Mouse (Mus musculus) limb, embryonic 15.5 days (tissue): ENCODE results near the gene Arhgap10. TPM values are rescaled to one million over a fixed set of nuclear protein-coding genes. Genes with fewer than 3 reads are reported as not detected.

Experiments used
- ATAC-seq: fragments of 200-750 bp; cut with Nextera tagmentation; 2 replicates; pipeline ENCODE4 v1.8.0; 2017; ENCODE audit warnings: low read depth, moderate TSS enrichment; ENCODE audit not compliant: insufficient number of reproducible peaks, low FRiP score, low TSS enrichment
- H3K27ac ChIP-seq: fragments of 300-500 bp; sonication (generic); 2 replicates; pipeline ENCODE4 v1.5.1; 2015; ENCODE audit warnings: moderate library complexity, mild to moderate bottlenecking, inconsistent platforms
- H3K27me3 ChIP-seq: fragments of 300-500 bp; sonication (generic); 2 replicates; pipeline ENCODE4 v1.6.1; 2015; ENCODE audit warnings: inconsistent platforms
- H3K36me3 ChIP-seq: fragments of 300-500 bp; sonication (generic); 2 replicates; pipeline ENCODE4 v1.6.1; 2015; ENCODE audit warnings: inconsistent platforms
- H3K4me1 ChIP-seq: fragments of 300-500 bp; sonication (generic); 2 replicates; pipeline ENCODE4 v1.6.1; 2015; ENCODE audit warnings: inconsistent platforms
- H3K4me2 ChIP-seq: fragments of 300-500 bp; sonication (generic); 2 replicates; pipeline ENCODE4 v1.6.1; 2015; ENCODE audit warnings: mild to moderate bottlenecking, inconsistent platforms
- H3K4me3 ChIP-seq: fragments of 300-500 bp; sonication (generic); 2 replicates; pipeline ENCODE4 v1.5.1; 2015; ENCODE audit warnings: mild to moderate bottlenecking, inconsistent platforms
- H3K9ac ChIP-seq: fragments of 300-500 bp; sonication (generic); 2 replicates; pipeline ENCODE4 v1.6.1; 2015; ENCODE audit warnings: inconsistent platforms
- H3K9me3 ChIP-seq: fragments of 300-500 bp; sonication (generic); 2 replicates; pipeline ENCODE4 v1.6.1; 2016; ENCODE audit warnings: inconsistent platforms
- WGBS: fragments of 180-500 bp; shearing (Covaris S2); methylation state at CpG from one replicate; pipeline ENCODE4 v1.1.7; 2015; 5-methylcytosine and 5-hydroxymethylcytosine counted together
- polyA plus RNA-seq: library from polyadenylated mRNA; unstranded; fragments of >200 nt; fragmentation: Nextera tagmentation; extraction: Ambion mirVana; gene quantifications from 2 replicates; pipeline ENCODE4 v1.2.1, GENCODE M21; 2015

Gene Arhgap10
- polyA plus RNA-seq, 1 experiment from 2014 or later = 28.1 TPM

GRCm38 (mm10) chr8:77292120-77292519 is 225.6 kb downstream of the Arhgap10 start:
- H3K4me2 ChIP-seq = no peak overlapping the region
- no peak for ATAC-seq
- H3K9ac ChIP-seq = no peak overlapping the region
- no peak overlapping the region for H3K4me3 ChIP-seq
- no peak overlapping the region for H3K27ac ChIP-seq
- WGBS = 76% methylated on average over 4 of the region's 4 CpGs
- no peaks in the 10 kb centered on the region for H3K27me3 ChIP-seq
- peaks cover 8% of the 10 kb centered on the region for H3K36me3 ChIP-seq
- H3K9me3 ChIP-seq = no peaks in the 10 kb centered on the region; the same call in 1 of the 2 replicates
- 0 out of 2 replicates have a peak, but pooled peaks cover 3% of the 10 kb centered on the region for H3K4me1 ChIP-seq

- WGBS = 85% methylated on average over 12 of the region's 12 CpGs
- Histone ChIP-seq H3K4me3 (no peak overlapping the region), H3K27me3 (no peaks in the 10 kb centered on the region), H3K4me1 (0 out of 2 replicates have a peak, but pooled peaks cover 3% of the 10 kb centered on the region), H3K36me3 (no peaks in the 10 kb centered on the region), H3K4me2 (no peak overlapping the region), H3K9me3 (no peaks in the 10 kb centered on the region), H3K27ac (no peak overlapping the region), H3K9ac (no peak overlapping the region)
- ATAC-seq = no peak
These were observed 229.3 kb downstream of the Arhgap10 start for GRCm38 (mm10) chr8:77288492-77288891.

- no peak overlapping the region for H3K4me3 ChIP-seq
- H3K4me2 ChIP-seq = no peak overlapping the region
- no peaks in the 10 kb centered on the region for H3K27me3 ChIP-seq
- H3K9me3 ChIP-seq = no peaks in the 10 kb centered on the region
- H3K27ac ChIP-seq = no peak overlapping the region
- H3K9ac ChIP-seq = no peak overlapping the region
- H3K4me1 ChIP-seq = 0 out of 2 replicates have a peak, but pooled peaks cover 3% of the 10 kb centered on the region
- no peaks in the 10 kb centered on the region for H3K36me3 ChIP-seq
- WGBS = 43% methylated on average over 3 of the region's 3 CpGs
- ATAC-seq = no peak
These were observed 229.7 kb downstream of the Arhgap10 start for GRCm38 (mm10) chr8:77288065-77288464.

GRCm38 (mm10) chr8:77284473-77284872 is 233.3 kb downstream of the Arhgap10 start:
- no peak for ATAC-seq
- Histone ChIP-seq H3K36me3 (no peaks in the 10 kb centered on the region), H3K27me3 (no peaks in the 10 kb centered on the region), H3K9me3 (no peaks in the 10 kb centered on the region), H3K9ac (no peak overlapping the region), H3K4me1 (peaks cover 13% of the 10 kb centered on the region; the same call in 1 of the 2 replicates), H3K27ac (no peak overlapping the region), H3K4me3 (no peak overlapping the region), H3K4me2 (no peak overlapping the region)
- WGBS = 89% methylated on average over 3 of the region's 3 CpGs

- no peak overlapping the region for H3K27ac ChIP-seq
- H3K36me3 ChIP-seq = no peaks in the 10 kb centered on the region
- H3K4me1 ChIP-seq = peaks cover 10% of the 10 kb centered on the region; the same call in 1 of the 2 replicates
- no peak overlapping the region for H3K4me3 ChIP-seq
- no peak overlapping the region for H3K4me2 ChIP-seq
- ATAC-seq = no peak
- WGBS = 87% methylated on average over 7 of the region's 7 CpGs
- no peaks in the 10 kb centered on the region for H3K27me3 ChIP-seq
- H3K9me3 ChIP-seq = no peaks in the 10 kb centered on the region
- H3K9ac ChIP-seq = no peak overlapping the region
These were observed 235.0 kb downstream of the Arhgap10 start for GRCm38 (mm10) chr8:77282605-77283236.

GRCm38 (mm10) chr8:77279977-77280376 is 237.8 kb downstream of the Arhgap10 start:
- ATAC-seq = no peak
- Histone ChIP-seq H3K27ac (peak overlapping the region; percentile 11; the same call in 1 of the 2 replicates), H3K36me3 (no peaks in the 10 kb centered on the region; the same call in 1 of the 2 replicates), H3K4me2 (no peak overlapping the region), H3K4me1 (peaks cover 16% of the 10 kb centered on the region), H3K9me3 (no peaks in the 10 kb centered on the region), H3K27me3 (no peaks in the 10 kb centered on the region), H3K9ac (no peak overlapping the region), H3K4me3 (no peak overlapping the region)
- WGBS = 23% methylated on average over 3 of the region's 3 CpGs

GRCm38 (mm10) chr8:77278246-77278645 is 239.5 kb downstream of the Arhgap10 start:
- 91% methylated on average over 4 of the region's 4 CpGs for WGBS
- no peak overlapping the region for H3K27ac ChIP-seq
- H3K4me3 ChIP-seq = no peak overlapping the region
- H3K9ac ChIP-seq = no peak overlapping the region
- H3K9me3 ChIP-seq = no peaks in the 10 kb centered on the region
- H3K36me3 ChIP-seq = no peaks in the 10 kb centered on the region; the same call in 1 of the 2 replicates
- no peak for ATAC-seq
- no peaks in the 10 kb centered on the region for H3K27me3 ChIP-seq
- no peak overlapping the region for H3K4me2 ChIP-seq
- H3K4me1 ChIP-seq = peaks cover 16% of the 10 kb centered on the region

GRCm38 (mm10) chr8:77276827-77277226 is 240.9 kb downstream of the Arhgap10 start:
- WGBS = 72% methylated on average over 10 of the region's 10 CpGs
- H3K9ac ChIP-seq = no peak overlapping the region
- H3K4me1 ChIP-seq = peaks cover 15% of the 10 kb centered on the region
- no peaks in the 10 kb centered on the region for H3K9me3 ChIP-seq
- no peak overlapping the region for H3K4me3 ChIP-seq
- no peak overlapping the region for H3K27ac ChIP-seq
- no peaks in the 10 kb centered on the region for H3K27me3 ChIP-seq
- no peak overlapping the region for H3K4me2 ChIP-seq
- ATAC-seq = no peak
- H3K36me3 ChIP-seq = no peaks in the 10 kb centered on the region; the same call in 1 of the 2 replicates

GRCm38 (mm10) chr8:77275571-77275970 is 242.2 kb downstream of the Arhgap10 start:
- no peak overlapping the region for H3K4me2 ChIP-seq
- no peak for ATAC-seq
- H3K27ac ChIP-seq = no peak overlapping the region
- H3K4me1 ChIP-seq = peaks cover 11% of the 10 kb centered on the region
- H3K27me3 ChIP-seq = no peaks in the 10 kb centered on the region
- H3K9ac ChIP-seq = no peak overlapping the region
- H3K9me3 ChIP-seq = no peaks in the 10 kb centered on the region
- no peak overlapping the region for H3K4me3 ChIP-seq
- WGBS = 83% methylated on average over 5 of the region's 5 CpGs
- H3K36me3 ChIP-seq = peaks cover 6% of the 10 kb centered on the region; the same call in 1 of the 2 replicates

GRCm38 (mm10) chr8:77272136-77272535 is 245.6 kb downstream of the Arhgap10 start:
- H3K27me3 ChIP-seq = no peaks in the 10 kb centered on the region
- H3K4me2 ChIP-seq = no peak overlapping the region
- no peaks in the 10 kb centered on the region for H3K9me3 ChIP-seq
- H3K4me1 ChIP-seq = peaks cover 9% of the 10 kb centered on the region; the same call in 1 of the 2 replicates
- no peak overlapping the region for H3K27ac ChIP-seq
- H3K9ac ChIP-seq = no peak overlapping the region
- H3K4me3 ChIP-seq = no peak overlapping the region
- ATAC-seq = no peak
- peaks cover 6% of the 10 kb centered on the region; the same call in 1 of the 2 replicates for H3K36me3 ChIP-seq
- WGBS = 86% methylated on average over 6 of the region's 6 CpGs

- H3K9ac ChIP-seq = no peak overlapping the region
- H3K27ac ChIP-seq = no peak overlapping the region
- no peak for ATAC-seq
- no peaks in the 10 kb centered on the region for H3K9me3 ChIP-seq
- 0 out of 2 replicates have a peak, but pooled peaks cover 6% of the 10 kb centered on the region for H3K36me3 ChIP-seq
- no peak overlapping the region for H3K4me3 ChIP-seq
- WGBS = 44% methylated on average over 1 of the region's 1 CpGs
- peaks cover 4% of the 10 kb centered on the region; the same call in 1 of the 2 replicates for H3K4me1 ChIP-seq
- H3K27me3 ChIP-seq = no peaks in the 10 kb centered on the region
- no peak overlapping the region for H3K4me2 ChIP-seq
These were observed 249.8 kb downstream of the Arhgap10 start for GRCm38 (mm10) chr8:77267941-77268405.

GRCm38 (mm10) chr8:77262216-77263009 is 255.3 kb downstream of the Arhgap10 start:
- ATAC-seq = no peak; the same call in 1 of the 2 replicates
- H3K4me2 ChIP-seq = no peak overlapping the region
- no peaks in the 10 kb centered on the region for H3K27me3 ChIP-seq
- H3K27ac ChIP-seq = no peak overlapping the region
- H3K4me1 ChIP-seq = peaks cover 8% of the 10 kb centered on the region
- WGBS = 61% methylated on average over 12 of the region's 12 CpGs
- peaks cover 16% of the 10 kb centered on the region for H3K36me3 ChIP-seq
- H3K9me3 ChIP-seq = no peaks in the 10 kb centered on the region
- no peak overlapping the region for H3K9ac ChIP-seq
- H3K4me3 ChIP-seq = no peak overlapping the region
